Mouse (Mus musculus): Measurements from ENCODE around the gene Cym.

Gene Cym

GRCm38 (mm10) chr3:107221608-107222007, at the start of gene Cym:
Gene Cym (minus strand): TSS chr3:107221732.
- no peak for DNase-seq

DNA sequence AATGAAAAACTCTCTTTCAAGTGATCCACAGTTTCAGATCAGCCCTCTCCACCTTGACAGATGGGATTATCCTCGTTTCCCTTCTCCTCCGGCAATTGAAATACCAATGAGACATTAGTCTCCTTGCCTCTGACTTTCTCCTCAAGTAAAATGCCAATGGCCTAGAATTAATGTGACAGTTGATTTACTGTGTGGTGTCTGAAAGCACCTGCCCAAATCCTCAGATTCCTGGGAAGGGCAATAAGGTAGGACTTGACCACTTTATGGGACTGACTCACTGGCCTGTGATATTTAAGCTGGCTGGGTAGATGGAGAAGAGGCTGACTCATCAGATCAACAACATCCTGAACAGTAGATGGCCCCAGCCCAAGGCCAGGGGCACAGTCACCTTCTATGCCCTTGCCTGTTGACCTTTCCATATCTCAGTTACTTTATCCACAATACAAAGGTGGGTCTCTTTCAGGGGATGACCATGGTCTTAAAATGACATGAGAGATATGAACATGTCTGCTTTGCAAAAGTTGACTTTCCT, 45.3 kb upstream of the Cym start:
- no peak for DNase-seq

GRCm38 (mm10) chr3:107261851-107262165, 40.3 kb upstream of the Cym start:
- no peak for DNase-seq

- DNase-seq, result no peak
Measured at GRCm38 (mm10) chr3:107260956-107261850, 39.7 kb upstream of the Cym start.

GRCm38 (mm10) chr3:107257924-107258323, 36.4 kb upstream of the Cym start:
- DNase-seq, result no peak

- DNase-seq, result no peak
Measured at GRCm38 (mm10) chr3:107256724-107257123, 35.2 kb upstream of the Cym start.

- no peak for DNase-seq
Measured at GRCm38 (mm10) chr3:107255992-107256391, 34.5 kb upstream of the Cym start.

DNA sequence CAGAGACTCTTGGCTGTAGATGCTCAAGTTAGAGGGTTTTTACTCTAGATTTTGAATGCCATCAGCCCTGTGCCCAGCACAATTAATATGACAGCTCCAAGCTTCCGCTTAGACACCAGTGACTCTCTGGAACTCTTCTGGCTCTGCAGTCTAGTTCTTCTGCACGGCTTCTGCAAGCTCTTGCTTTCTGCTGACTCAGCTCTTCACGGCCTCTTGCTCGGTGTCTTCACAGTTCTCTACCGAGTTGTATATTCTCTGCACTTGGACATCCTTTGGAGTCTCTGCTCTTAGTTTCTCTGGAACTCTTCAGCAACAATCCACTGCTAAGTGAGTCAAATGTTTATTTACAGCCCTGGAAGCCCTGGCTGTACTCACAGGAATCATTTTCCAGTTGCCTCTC, 32.4 kb upstream of the Cym start:
- DNase-seq, result no peak

DNA sequence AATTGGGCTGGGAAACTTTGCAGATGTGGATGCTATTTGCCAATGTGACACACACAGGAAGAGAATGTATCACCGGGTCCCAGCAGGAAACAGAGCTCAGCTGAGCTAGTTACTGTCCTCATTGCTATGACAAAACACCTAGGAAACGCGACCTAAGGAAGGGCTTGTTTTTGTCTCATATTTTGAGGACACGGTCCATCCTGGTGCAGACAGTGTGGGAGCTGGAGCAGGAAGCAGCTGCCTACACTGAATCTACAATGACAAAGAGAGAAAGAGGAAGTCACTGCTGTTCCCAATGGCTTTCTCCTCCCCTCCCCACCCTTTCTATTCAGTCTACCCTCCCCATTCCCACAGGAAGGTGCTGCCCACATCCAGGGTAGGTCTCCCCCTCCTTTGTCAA, 30.5 kb upstream of the Cym start:
- no peak for DNase-seq

GRCm38 (mm10) chr3:107250320-107250719, 28.8 kb upstream of the Cym start:
- DNase-seq, result no peak

GRCm38 (mm10) chr3:107249042-107249441, 27.5 kb upstream of the Cym start:
- no peak for DNase-seq

DNA sequence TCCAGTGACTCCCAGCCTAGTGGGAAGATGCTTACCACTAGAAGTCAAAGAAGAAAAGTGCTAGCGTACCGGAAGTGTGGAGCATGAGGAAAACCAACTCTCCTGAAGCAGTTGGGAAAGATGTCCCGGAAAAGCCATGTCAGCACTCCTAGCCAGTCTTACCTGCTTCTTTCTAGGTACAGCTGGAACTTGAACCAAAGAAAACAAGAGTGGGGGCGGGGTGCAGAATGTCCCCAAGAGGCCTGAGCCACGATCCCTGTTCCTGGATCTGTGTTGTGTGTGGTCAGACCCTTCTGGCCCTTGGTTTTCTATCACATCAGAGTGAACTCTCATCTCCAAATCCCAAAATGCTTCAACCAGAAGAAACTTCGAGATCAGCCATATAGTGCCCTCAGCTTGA, 25.3 kb upstream of the Cym start:
- DNase-seq, result no peak

- DNase-seq, result no peak
Measured at GRCm38 (mm10) chr3:107241389-107242094, 20.0 kb upstream of the Cym start.

DNA sequence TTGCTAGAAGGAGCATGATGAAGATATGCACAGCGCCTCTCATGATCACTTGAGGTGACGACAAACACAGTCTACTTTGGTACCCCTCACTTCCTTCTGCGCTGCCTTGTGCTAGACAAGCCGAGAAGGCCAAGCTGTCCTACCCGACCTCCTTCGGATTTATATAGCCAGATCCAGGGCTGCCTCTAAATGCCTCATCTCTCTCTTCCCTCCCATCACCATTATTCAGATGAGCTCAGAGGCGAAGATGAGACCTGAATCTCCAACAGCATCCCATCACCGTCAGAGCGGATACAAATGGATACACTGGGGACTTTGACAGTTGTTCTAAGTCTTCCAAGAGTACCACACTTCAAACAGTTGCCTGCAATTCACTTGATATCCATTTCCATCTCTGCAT, 18.1 kb upstream of the Cym start, which contains the start of gene Prok1:
Gene Prok1, minus strand, starts transcription at position 101 of the 400 bp plus-strand sequence.
- no peak for DNase-seq

GRCm38 (mm10) chr3:107238471-107238980, 17.0 kb upstream of the Cym start:
- DNase-seq, result no peak

DNA sequence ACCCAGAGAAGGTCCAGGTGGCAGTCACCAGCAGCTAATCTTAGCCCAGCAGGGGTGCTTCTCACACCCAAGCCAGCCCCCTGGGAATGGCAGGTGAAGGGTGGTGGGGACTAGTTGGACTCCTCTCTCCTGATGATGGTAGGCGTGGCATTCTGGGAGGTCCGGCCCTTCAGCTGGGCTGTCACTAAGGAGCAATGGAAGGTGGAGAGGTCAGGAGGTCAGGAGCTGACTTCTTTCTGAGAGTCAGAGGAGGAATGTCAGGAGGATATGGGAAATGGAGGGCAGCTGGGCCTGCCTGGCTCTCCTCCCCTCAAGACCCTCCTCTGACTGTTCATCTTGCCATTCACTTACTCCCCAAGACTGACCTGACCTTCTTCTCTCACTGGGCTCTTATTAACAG, 16.5 kb upstream of the Cym start:
- DNase-seq, result no peak

GRCm38 (mm10) chr3:107233945-107234344, 12.4 kb upstream of the Cym start:
- no peak for DNase-seq

- DNase-seq, result peak; percentile 62
Measured at GRCm38 (mm10) chr3:107233351-107233813, 11.8 kb upstream of the Cym start.

DNA sequence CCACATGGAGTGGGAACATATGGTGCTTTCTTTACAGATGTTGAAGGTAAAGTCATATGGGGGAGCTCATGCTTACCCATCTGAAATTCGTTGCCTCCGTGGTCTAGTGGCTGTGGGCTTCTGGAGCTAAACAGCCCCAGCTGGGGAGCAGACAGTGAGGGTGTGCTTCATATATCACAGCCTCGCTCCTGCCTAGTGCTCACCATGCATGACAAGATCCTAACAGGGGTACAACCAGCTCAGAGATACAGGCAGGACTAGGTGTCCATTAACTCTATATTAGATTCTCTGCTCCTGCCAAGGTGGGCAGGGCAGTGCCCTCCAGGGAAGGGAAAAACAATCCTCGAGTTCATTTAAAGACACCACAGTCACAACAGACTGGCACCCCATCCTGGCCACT, 9.7 kb upstream of the Cym start:
- DNase-seq, result no peak

GRCm38 (mm10) chr3:107230527-107230926, 9.0 kb upstream of the Cym start, which contains the start of gene A630076J17Rik:
Gene A630076J17Rik (plus strand): TSS chr3:107230614.
- DNase-seq, result no peak

DNA sequence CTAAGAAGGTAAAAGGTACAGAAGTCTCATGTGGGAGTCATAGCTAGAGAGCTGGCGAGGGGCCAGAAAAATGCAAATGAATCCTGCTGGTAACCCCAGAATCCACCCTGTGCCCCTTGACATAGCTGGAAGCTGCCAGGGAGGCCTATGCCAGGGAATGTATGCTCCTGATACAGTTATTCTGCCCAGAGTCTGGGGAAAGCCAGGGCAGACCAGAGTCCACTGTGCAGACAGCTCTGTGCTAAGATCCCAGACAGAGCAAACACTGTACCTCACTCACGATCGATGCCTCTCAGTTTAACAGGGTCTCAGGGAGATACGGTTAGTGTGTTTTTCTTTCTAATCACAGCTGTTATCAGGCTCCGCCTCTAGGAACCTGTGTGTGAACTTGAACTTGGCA, 8.3 kb upstream of the Cym start:
- no peak for DNase-seq

GRCm38 (mm10) chr3:107229221-107229620, 7.7 kb upstream of the Cym start:
- no peak for DNase-seq

GRCm38 (mm10) chr3:107225820-107226219, 4.3 kb upstream of the Cym start:
- no peak for DNase-seq

DNA sequence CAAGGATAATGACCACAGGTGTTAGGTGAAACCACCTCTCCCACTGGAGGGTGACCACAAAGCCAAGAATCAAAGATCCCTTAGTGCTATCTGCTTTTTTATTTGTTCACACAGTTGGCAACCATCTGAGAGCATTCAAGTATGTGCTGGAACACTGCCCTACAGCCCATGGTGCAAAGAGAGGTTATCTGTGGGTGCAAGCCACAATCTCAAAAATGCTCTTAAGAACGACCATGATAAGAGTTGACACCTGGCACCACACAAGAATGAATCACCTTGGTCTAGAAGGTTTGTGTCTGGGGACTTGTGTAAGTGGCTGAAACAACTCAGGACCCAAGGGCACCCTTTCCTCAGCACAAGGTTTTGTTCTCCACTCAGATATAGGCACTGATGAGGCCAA, 1.7 kb upstream of the Cym start:
- DNase-seq, result no peak
